Mouse (Mus musculus) forebrain, postnatal 0 days (tissue): Measurements from ENCODE around the gene Limd1. TPM values are rescaled to one million over a fixed set of nuclear protein-coding genes. Genes with fewer than 3 reads are reported as not detected.

Source experiments
- ATAC-seq: fragments of 200-750 bp; cut with Nextera tagmentation; 2 replicates; pipeline ENCODE4 v1.8.0; 2017; ENCODE audit warnings: mild to moderate bottlenecking, moderate library complexity
- DNase-seq: peaks from one replicate; pipeline ENCODE4 v3.0.0-alpha.2; 2015
- H3K27ac ChIP-seq: fragments of 300-500 bp; sonication (generic); 2 replicates; pipeline ENCODE4 v1.5.1; 2014; ENCODE audit warnings: low read depth, mild to moderate bottlenecking, antibody characterized with exemption, low read length, moderate library complexity, mixed read lengths
- H3K27me3 ChIP-seq: fragments of 300-500 bp; sonication (generic); 2 replicates; pipeline ENCODE4 v1.6.1; 2014; ENCODE audit warnings: mild to moderate bottlenecking, low read length, mixed read lengths; ENCODE audit not compliant: insufficient read depth
- H3K36me3 ChIP-seq: fragments of 300-500 bp; sonication (generic); 2 replicates; pipeline ENCODE4 v1.6.1; 2014; ENCODE audit warnings: mild to moderate bottlenecking, moderate library complexity; ENCODE audit not compliant: insufficient read depth
- H3K4me1 ChIP-seq: fragments of 300-500 bp; sonication (generic); 2 replicates; pipeline ENCODE4 v1.6.1; 2014; ENCODE audit warnings: antibody characterized with exemption; ENCODE audit not compliant: insufficient read depth
- H3K4me2 ChIP-seq: fragments of 300-500 bp; sonication (generic); 2 replicates; pipeline ENCODE4 v1.6.1; 2014; ENCODE audit warnings: low read depth, mild to moderate bottlenecking, moderate library complexity
- H3K4me3 ChIP-seq: fragments of 300-500 bp; sonication (generic); 2 replicates; pipeline ENCODE4 v1.5.1; 2014; ENCODE audit warnings: low read depth, low read length, mixed read lengths
- H3K9ac ChIP-seq: fragments of 300-500 bp; sonication (generic); 2 replicates; pipeline ENCODE4 v1.6.1; 2014; ENCODE audit warnings: mild to moderate bottlenecking
- H3K9me3 ChIP-seq: fragments of 300-500 bp; sonication (generic); 2 replicates; pipeline ENCODE4 v1.6.1; 2016; ENCODE audit warnings: low read length
- CTCF ChIP-seq: sonication (generic); IDR thresholded peaks from 2 replicates; pipeline ENCODE4 v1.5.1; 2016; ENCODE audit warnings: antibody characterized with exemption, control low read depth, low read depth
- WGBS: fragments of 180-500 bp; shearing (Covaris S2); extraction: QIAGEN DNeasy Blood & Tissue Kit; methylation state at CpG from one replicate; pipeline ENCODE4 v1.1.7; 2014; 5-methylcytosine and 5-hydroxymethylcytosine counted together
- polyA plus RNA-seq: library from polyadenylated mRNA; unstranded; fragments of >200 nt; fragmentation: Nextera tagmentation; extraction: Ambion mirVana; gene quantifications from 2 replicates; pipeline ENCODE4 v1.2.1, GENCODE M21; 2015
- total RNA-seq: library from RNA; depleted of rRNA; stranded (reverse); fragments of >200 nt; gene quantifications from 2 replicates; pipeline ENCODE4 v1.2.3, GENCODE M21; 2014

The Limd1 gene
- total and polyA plus RNA-seq, 2 experiments from 2014 or later = 9.1 to 23.8 TPM

DNA sequence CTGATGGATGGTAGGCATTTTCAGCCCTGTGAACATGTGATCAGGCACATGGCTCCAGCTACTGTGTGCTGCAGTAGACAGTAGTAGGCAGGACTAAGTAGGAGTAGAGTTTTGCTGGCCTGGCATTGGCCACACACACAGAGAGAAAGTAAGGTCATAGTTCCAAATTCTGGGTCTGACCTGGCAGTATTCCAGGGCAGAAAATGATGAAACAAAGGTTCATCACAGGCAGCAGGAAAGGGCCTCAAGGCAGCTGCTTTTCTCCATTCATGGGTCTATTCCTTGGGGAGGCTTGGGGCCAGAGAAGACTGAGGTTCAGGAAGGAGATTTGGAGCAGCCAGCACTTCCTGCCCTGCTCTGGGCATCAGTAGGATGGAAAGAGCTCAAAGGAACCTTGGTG is 5.1 kb upstream of the Limd1 start:
- Histone ChIP-seq H3K27ac (no peak overlapping the region), H3K4me3 (no peak overlapping the region), H3K9ac (no peak overlapping the region), H3K4me2 (no peak overlapping the region), H3K27me3 (no peaks in the 10 kb centered on the region), H3K4me1 (no peaks in the 10 kb centered on the region), H3K36me3 (no peaks in the 10 kb centered on the region), H3K9me3 (no peaks in the 10 kb centered on the region)
- TF ChIP-seq CTCF = no peak
- ATAC-seq = peak; percentile 42; the same call in 1 of the 2 replicates
- no peak for DNase-seq

DNA sequence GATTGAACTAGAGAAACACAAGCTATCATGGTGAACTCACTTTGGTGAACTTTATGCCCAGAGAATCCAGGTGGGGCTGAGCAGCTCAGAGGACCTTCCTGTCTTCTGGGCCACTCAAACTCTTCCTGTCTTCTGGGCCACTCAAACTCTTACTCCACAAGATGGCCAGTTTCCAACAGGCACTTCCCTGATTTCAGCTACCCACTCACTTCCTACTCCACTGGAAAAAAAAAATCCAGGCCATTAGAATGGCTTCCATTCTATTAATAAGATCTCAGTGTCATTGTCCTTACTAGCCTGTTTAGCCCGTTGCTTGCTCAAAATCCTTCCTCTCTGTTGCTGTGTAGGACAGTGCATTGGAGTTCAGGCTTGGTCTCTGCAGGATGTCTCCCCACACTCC is 2.9 kb upstream of the Limd1 start:
- no peaks in the 10 kb centered on the region for H3K9me3 ChIP-seq
- H3K4me1 ChIP-seq = 0 out of 2 replicates have a peak, but pooled peaks cover 3% of the 10 kb centered on the region
- H3K27ac ChIP-seq = no peak overlapping the region
- H3K27me3 ChIP-seq = no peaks in the 10 kb centered on the region
- no peak overlapping the region for H3K4me2 ChIP-seq
- H3K9ac ChIP-seq = no peak overlapping the region
- WGBS = 66% methylated on average over 1 of the region's 1 CpGs
- H3K4me3 ChIP-seq = no peak overlapping the region
- DNase-seq (no peak), ATAC-seq (no peak)
- H3K36me3 ChIP-seq = no peaks in the 10 kb centered on the region
- no peak for TF ChIP-seq CTCF

DNA sequence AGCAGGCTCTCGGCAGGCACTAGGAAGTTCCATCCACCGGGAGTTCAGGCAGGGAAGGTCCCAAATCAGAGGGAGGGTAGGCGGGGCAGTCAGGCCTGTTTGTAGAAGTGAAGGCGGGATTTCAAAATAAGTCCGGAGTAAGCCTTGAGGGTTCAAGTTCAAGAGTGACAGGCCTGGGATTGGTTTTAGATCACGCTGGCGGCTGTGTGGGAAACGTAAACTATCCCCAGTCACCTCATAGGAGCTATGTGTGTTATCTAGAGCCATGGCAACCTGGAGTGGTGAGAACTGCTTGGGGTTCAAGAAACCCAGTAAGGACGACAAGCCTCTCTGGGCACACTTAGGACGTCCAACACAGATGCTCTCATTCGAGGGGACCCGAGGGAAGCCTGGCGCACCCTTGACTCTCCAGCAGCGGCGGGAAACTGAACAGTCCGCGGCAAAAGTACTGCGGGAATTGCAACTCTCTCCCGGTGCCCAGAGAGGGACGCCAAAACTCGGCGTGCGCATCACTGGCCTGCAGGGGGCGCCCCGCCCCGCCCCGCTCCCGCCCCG is 398 bp upstream of the Limd1 start:
- peak overlapping the region; percentile 6; the same call in 1 of the 2 replicates for H3K9ac ChIP-seq
- peak; percentile 63 for DNase-seq

DNA sequence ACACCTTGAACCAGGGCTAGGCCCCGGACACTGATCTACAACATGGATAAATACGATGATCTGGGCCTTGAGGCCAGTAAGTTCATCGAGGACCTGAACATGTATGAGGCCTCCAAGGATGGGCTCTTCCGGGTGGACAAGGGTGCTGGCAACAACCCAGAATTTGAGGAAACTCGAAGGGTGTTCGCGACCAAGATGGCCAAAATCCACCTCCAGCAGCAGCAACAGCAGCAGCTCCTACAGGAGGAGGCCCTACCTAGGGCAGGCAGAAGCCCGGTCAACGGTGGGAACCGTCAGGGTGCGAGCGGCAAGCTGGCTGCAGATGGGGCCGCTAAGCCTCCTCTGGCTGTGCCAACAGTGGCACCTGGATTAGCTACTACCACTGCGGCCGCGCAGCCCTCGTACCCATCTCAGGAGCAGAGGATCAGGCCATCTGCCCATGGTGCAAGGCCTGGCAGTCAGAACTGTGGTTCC is 727 bp downstream of the Limd1 start:
- H3K9ac ChIP-seq = peak overlapping the region; percentile 49; the same call in 1 of the 2 replicates
- ATAC-seq (0 out of 2 replicates have a peak, but pooled peaks have one; percentile 10), DNase-seq (no peak)
- no peaks in the 10 kb centered on the region for H3K36me3 ChIP-seq
- no peak for TF ChIP-seq CTCF
- peak overlapping the region; percentile 64 for H3K4me2 ChIP-seq
- no peaks in the 10 kb centered on the region for H3K9me3 ChIP-seq
- H3K27ac ChIP-seq = peak overlapping the region; percentile 58; the same call in 1 of the 2 replicates
- H3K4me3 ChIP-seq = peak overlapping the region; percentile 57
- 0 out of 2 replicates have a peak, but pooled peaks cover 3% of the 10 kb centered on the region for H3K4me1 ChIP-seq
- H3K27me3 ChIP-seq = no peaks in the 10 kb centered on the region
- 16% methylated on average over 17 of the region's 17 CpGs for WGBS

More for the DNA sequence above, 398 bp upstream of the Limd1 start:
- Histone ChIP-seq H3K9me3 (no peaks in the 10 kb centered on the region), H3K4me3 (peak overlapping the region; percentile 57), H3K27me3 (no peaks in the 10 kb centered on the region), H3K36me3 (no peaks in the 10 kb centered on the region), H3K27ac (0 out of 2 replicates have a peak overlapping the region, but pooled peaks have one; percentile 10), H3K4me1 (0 out of 2 replicates have a peak, but pooled peaks cover 3% of the 10 kb centered on the region), H3K4me2 (peak overlapping the region; percentile 64)
- ATAC-seq = peak; percentile 72
- TF ChIP-seq CTCF = peak; percentile 61
- 3% methylated on average over 25 of the region's 29 CpGs for WGBS

DNA sequence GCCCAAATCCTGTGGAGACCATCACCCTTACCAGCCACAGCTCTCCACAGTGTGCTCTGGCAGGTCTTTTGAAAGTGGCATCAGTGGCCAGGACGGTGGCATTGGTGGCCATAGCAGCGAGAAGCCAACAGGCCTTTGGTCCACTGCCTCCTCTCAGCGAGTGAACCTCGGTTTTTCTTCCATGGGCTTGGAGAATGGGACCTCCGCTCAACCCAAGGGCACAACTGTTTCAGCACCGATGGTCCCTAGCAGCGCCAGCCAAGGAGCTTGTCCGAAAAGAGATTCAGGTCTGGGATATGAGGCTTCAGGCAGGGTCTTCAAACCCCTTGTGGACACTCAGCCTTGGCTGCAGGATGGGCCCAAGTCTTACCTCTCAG is 1.4 kb downstream of the Limd1 start:
- TF ChIP-seq CTCF = no peak
- Histone ChIP-seq H3K36me3 (no peaks in the 10 kb centered on the region), H3K9ac (no peak overlapping the region), H3K27me3 (no peaks in the 10 kb centered on the region), H3K4me3 (no peak overlapping the region; the same call in 1 of the 2 replicates), H3K4me1 (0 out of 2 replicates have a peak, but pooled peaks cover 3% of the 10 kb centered on the region), H3K4me2 (peak overlapping the region; percentile 64), H3K9me3 (no peaks in the 10 kb centered on the region), H3K27ac (no peak overlapping the region)
- DNase-seq = no peak
- ATAC-seq = no peak
- 87% methylated on average over 8 of the region's 8 CpGs for WGBS

DNA sequence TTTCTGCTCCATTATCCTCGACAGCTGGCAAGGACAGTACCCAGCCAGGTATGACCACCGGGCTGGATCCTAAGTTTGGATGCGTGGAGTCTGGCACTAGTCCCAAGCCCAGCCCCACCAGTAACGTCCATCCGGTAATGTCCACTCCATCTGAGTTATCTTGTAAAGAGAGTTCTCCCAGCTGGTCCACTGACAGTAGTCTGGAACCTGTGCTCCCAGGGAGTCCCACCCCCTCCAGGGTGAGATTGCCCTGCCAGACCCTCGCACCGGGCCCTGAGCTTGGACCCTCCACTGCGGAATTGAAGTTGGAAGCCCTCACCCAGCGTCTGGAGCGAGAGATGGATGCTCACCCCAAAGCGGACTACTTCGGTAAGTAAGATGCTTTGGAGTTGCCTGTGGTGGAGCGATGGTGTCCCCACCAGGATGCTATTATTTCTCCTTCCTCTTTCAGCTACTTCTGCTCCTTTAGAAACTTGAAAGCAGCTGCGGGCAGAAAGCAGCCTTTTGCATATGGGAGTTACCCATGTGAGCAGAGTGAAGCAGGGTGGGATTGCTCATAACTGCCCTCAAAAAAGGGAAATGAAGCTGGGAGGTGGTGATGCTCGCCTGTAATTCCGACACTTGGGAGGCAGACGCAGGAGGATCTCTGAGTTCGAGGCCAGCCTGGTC is 1.9 kb downstream of the Limd1 start:
- peak overlapping the region; percentile 64; the same call in 1 of the 2 replicates for H3K4me2 ChIP-seq
- H3K36me3 ChIP-seq = no peaks in the 10 kb centered on the region
- TF ChIP-seq CTCF = no peak
- no peak overlapping the region for H3K27ac ChIP-seq
- 0 out of 2 replicates have a peak, but pooled peaks cover 3% of the 10 kb centered on the region for H3K4me1 ChIP-seq
- H3K9me3 ChIP-seq = no peaks in the 10 kb centered on the region
- no peak for DNase-seq
- H3K9ac ChIP-seq = no peak overlapping the region
- 81% methylated on average over 18 of the region's 18 CpGs for WGBS
- ATAC-seq = no peak
- no peak overlapping the region for H3K4me3 ChIP-seq
- H3K27me3 ChIP-seq = no peaks in the 10 kb centered on the region

DNA sequence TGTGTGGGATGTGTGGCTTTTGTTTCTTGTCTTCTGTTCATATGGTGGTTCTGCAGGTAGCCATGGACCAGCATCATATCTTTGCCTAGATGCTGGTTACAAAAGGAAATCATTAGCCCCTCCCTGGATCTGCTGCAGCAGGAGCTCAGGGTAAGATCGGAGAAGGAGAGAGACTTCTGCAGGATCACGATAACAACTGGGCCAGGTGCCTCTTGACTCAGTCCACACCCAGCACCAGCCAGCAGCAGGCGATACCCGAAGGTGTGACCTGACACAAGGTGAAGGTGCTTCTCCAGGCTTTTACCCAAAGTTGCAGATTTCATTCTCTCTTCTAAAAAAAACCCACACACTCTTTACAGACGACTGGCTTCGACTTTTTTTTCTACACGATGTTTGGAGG is 2.6 kb downstream of the Limd1 start:
- Histone ChIP-seq H3K4me2 (peak overlapping the region; percentile 24; the same call in 1 of the 2 replicates), H3K4me1 (0 out of 2 replicates have a peak, but pooled peaks cover 3% of the 10 kb centered on the region), H3K9ac (no peak overlapping the region), H3K9me3 (no peaks in the 10 kb centered on the region), H3K36me3 (no peaks in the 10 kb centered on the region), H3K27ac (no peak overlapping the region), H3K4me3 (no peak overlapping the region), H3K27me3 (no peaks in the 10 kb centered on the region)
- no peak for DNase-seq
- 64% methylated on average over 7 of the region's 7 CpGs for WGBS
- no peak for TF ChIP-seq CTCF
- ATAC-seq = no peak
